ENCODE assay signal across 7 mouse cellular contexts in genomic region chr3:101378102-101378501, GRCm38 (mm10). TPM values are rescaled to one million over a fixed set of nuclear protein-coding genes. Genes with fewer than 3 reads are reported as not detected.
DNase-seq lines count a peak whose midpoint lies in the region; ATAC-seq and TF ChIP-seq lines count a peak whose summit lies in the region.

No protein-coding gene starts in this region.

- no peak for TF ChIP-seq POLR2A in olfactory bulb, adult 2 months (IDR thresholded peaks at IDR 0.05; ENCODE audit: insufficient read depth, low read depth, low read length)

- ATAC-seq in liver, postnatal 0 days: no peak
- ATAC-seq in monocyte, adult 5-6 weeks (replicated peaks; ENCODE audit: insufficient number of reproducible peaks, low FRiP score, low TSS enrichment, poor library complexity, severe bottlenecking): no peak

- H3K9me3 ChIP-seq in hindbrain, embryonic 10.5 days: no peaks in the 10 kb centered on the region
- H3K9me3 ChIP-seq in liver, postnatal 0 days (ENCODE audit: low read length): no peaks in the 10 kb centered on the region

- peak; percentile 39 for DNase-seq in ZHBTc4 (ENCODE audit: low read depth, low spot score)
- peak; percentile 68 for DNase-seq in embryo, embryonic 9.5 days (ENCODE audit: extremely low spot score)
- peak; percentile 57 for DNase-seq in hindbrain, embryonic 10.5 days (ENCODE audit: low spot score)
- DNase-seq in liver, postnatal 0 days: no peak
- no peak for DNase-seq in T-cell, adult 2 months (ENCODE audit: low spot score)

- WGBS in hindbrain, embryonic 10.5 days: under 1% methylated on average over 12 of the region's 12 CpGs
- WGBS in liver, postnatal 0 days (ENCODE audit: insufficient replicate concordance): 3% methylated on average over 12 of the region's 12 CpGs
- WGBS in olfactory bulb, adult 2 months: 3% methylated on average over 12 of the region's 12 CpGs

- peak overlapping the region; percentile 91 for H3K4me3 ChIP-seq in hindbrain, embryonic 10.5 days
- H3K4me3 ChIP-seq in liver, postnatal 0 days (ENCODE audit: low read depth, low read length): peak overlapping the region; percentile 76
- H3K4me3 ChIP-seq in olfactory bulb, adult 2 months (ENCODE audit: insufficient read depth, low read depth, low read length): peak overlapping the region; percentile 63

- TF ChIP-seq CTCF in liver, postnatal 0 days (IDR thresholded peaks at IDR 0.05; ENCODE audit: low read depth): no peak
- no peak for TF ChIP-seq CTCF in olfactory bulb, adult 2 months (IDR thresholded peaks at IDR 0.05; ENCODE audit: insufficient read depth, low read depth, low read length)

- H3K36me3 ChIP-seq in hindbrain, embryonic 10.5 days: no peaks in the 10 kb centered on the region
- H3K36me3 ChIP-seq in liver, postnatal 0 days (replicated peaks; ENCODE audit: insufficient read depth, low read length): no peaks in the 10 kb centered on the region

- TF ChIP-seq EP300 in liver, postnatal 0 days (IDR thresholded peaks at IDR 0.05; ENCODE audit: low read depth): no peak

- peaks cover 25% of the 10 kb centered on the region for H3K27me3 ChIP-seq in hindbrain, embryonic 10.5 days (ENCODE audit: insufficient read depth, poor library complexity, severe bottlenecking)
- H3K27me3 ChIP-seq in liver, postnatal 0 days (ENCODE audit: insufficient read depth, low read length): peaks cover 25% of the 10 kb centered on the region

- H3K4me2 ChIP-seq in liver, postnatal 0 days (ENCODE audit: low read depth, low read length): peak overlapping the region; percentile 94

- H3K27ac ChIP-seq in hindbrain, embryonic 10.5 days: peak overlapping the region; percentile 94
- H3K27ac ChIP-seq in liver, postnatal 0 days (ENCODE audit: low read depth): no peak overlapping the region
- H3K27ac ChIP-seq in olfactory bulb, adult 2 months (ENCODE audit: insufficient read depth, low read depth, low read length): peak overlapping the region; percentile 66

- peaks cover 79% of the 10 kb centered on the region for H3K4me1 ChIP-seq in hindbrain, embryonic 10.5 days (replicated peaks)
- H3K4me1 ChIP-seq in liver, postnatal 0 days (ENCODE audit: insufficient read depth): peaks cover 19% of the 10 kb centered on the region
- H3K4me1 ChIP-seq in olfactory bulb, adult 2 months (ENCODE audit: control insufficient read depth, insufficient read depth, low read length): peaks cover 4% of the 10 kb centered on the region

- peak overlapping the region; percentile 13; the same call in 1 of the 2 replicates for H3K9ac ChIP-seq in liver, postnatal 0 days (replicated peaks)

RNA-seq across cellular contexts. Expression of gene Igsf3, which starts 1.2 kb away (rescaled TPM):
- polyA plus RNA-seq in hindbrain, embryonic 10.5 days (2016; fragmentation: Nextera tagmentation; extraction: Ambion mirVana): 29.9 and 37.4 TPM in 2 replicates
- 1.7 and 1.9 TPM in 2 replicates for polyA plus RNA-seq in liver, postnatal 0 days (2015; fragmentation: Nextera tagmentation; extraction: Ambion mirVana)
- polyA plus RNA-seq in olfactory bulb, adult 2 months (2012; ENCODE audit: insufficient read depth, insufficient read length, low replicate concordance, missing spikeins): not detected in 2 replicates
- 0.21 to 0.29 TPM (median 0.29 TPM) in 3 replicates for total RNA-seq in monocyte, adult 5-6 weeks (2017)

Comparison
In these comparisons a context has a peak if more than half of its experiments do, and no peak if none do; other contexts are left out.
1. DNase-seq: peak in ZHBTc4 (single experiment), embryo, embryonic 9.5 days (single experiment) and hindbrain, embryonic 10.5 days (single experiment); none in liver, postnatal 0 days (single experiment) and T-cell, adult 2 months (single experiment).
2. Peak in every context shown above with its lines, with median percentiles within 50 percentile points of each other: H3K4me3 ChIP-seq.